Mouse (Mus musculus) adipocyte (in vitro differentiated cells): ENCODE data around the gene Cox7a2.

Source experiments
- DNase-seq: peaks from one replicate; pipeline ENCODE4 v3.0.0-alpha.2; 2016; ENCODE audit warnings: low spot score

Gene Cox7a2

DNA sequence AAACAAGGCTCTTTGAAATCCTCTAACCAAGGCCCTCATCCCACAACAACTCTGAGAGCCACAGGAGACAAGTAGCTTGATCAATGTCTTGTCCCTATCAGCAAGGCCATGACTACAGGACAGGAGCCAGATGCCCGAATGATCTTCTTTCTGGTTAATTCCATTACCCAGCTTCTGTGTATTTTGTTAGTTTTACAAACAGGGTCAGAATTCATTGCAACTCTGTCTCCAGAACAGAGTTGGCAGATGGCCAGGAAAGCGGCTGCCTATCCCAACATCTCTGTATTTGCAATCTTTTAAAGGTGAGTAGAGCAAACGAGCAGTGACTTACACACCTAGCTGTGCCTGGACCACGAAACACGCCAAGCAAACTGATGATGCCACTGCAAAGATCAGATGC is 29.4 kb downstream of the Cox7a2 start:
- DNase-seq: no peak

DNA sequence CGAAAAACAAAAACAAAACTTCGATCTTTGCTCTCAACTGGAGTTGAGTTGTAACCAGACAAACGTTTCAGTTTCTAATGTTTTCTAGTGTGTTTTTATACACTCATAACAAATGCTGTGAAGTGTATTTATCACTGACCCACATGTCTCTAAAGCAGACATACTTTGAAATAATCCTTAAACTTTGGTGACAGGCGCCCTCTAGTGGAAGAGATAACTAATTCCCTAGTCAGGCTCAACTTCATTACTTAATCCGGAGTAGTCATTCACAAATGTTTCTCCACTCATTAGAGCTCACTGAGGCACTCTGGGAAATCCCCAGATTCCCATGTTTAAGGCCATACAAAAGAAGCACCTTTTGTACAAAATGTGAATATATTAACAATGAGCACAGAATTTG is 36.6 kb downstream of the Cox7a2 start:
- DNase-seq: peak; percentile 74

DNA sequence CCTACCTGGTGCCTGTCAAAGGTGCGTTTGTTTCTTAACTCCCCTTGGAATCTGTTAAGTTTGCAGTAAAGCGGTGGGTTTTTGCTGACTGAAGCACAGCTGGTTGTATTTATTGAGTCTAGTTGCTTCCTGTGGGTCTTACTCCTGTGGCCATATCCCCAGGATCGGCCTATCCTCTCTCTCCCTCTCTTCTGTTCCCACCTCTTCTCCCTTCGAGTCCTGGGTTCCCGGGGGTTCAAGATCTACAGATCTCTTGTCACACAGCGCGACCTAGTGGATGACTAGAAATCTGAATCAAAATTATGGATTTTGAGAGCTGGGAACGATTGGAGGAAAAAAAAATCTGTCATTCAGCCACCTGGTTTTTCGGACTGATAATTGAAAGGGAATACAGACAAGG is 38.6 kb downstream of the Cox7a2 start:
- peak; percentile 59 for DNase-seq

- no peak for DNase-seq
These were observed 39.5 kb downstream of the Cox7a2 start for GRCm38 (mm10) chr9:79720143-79720542.

DNA sequence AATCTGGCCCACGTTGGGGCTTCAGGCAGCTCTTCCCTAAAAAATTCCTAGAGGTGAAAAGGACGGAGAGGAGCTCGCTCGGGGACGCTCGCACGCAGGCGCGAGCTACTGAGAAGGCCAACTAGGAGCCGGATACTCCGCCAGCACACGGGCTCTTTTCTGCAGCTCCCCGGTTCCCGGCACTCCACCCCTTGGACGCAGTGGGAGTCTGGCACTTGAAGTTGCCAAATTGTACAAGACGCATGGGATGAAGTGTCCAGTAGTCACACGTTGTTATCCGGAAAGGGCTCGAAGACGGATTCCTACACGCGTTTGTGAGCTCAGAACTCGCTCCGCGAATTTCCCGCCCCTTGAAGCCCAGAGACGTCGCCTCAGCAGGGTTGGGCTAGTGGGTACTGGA is 40.2 kb downstream of the Cox7a2 start:
- DNase-seq: no peak

- peak; percentile 15 for DNase-seq
These were observed 41.0 kb downstream of the Cox7a2 start, which contains the start of gene Col12a1 for GRCm38 (mm10) chr9:79718481-79719370. TSS of gene Col12a1 (minus strand) at chr9:79718831.

DNA sequence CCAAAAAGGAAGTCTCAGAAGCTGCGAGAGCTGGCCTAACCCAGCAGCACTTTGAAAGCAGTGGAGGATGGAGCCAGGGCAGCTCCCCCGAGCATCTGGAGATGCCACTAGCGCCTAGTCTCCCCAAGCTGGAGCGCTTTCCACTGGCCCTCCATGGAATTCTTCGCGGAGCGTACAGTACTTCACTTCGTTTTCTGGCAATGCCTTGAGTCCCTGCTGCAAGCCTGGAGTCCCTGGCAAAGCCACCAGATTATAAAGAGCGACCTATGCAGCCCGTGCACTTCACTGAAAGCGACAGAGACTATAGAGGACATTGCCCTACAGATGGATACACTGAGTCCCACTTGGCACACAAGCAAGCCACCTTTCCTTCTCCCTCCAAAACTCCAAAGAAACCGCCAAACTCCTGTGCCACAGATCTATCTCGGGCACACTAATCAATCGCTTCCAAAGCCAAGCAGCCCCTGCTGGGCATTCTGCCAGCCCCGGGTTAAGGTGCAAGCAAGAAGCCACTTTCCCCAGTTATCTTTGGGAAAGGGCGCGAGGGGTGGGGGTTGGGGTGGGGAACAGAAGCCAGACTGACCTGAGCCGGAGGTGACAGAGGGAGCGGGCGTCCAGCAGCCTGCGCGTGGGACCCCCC is 41.7 kb downstream of the Cox7a2 start:
- no peak for DNase-seq

DNA sequence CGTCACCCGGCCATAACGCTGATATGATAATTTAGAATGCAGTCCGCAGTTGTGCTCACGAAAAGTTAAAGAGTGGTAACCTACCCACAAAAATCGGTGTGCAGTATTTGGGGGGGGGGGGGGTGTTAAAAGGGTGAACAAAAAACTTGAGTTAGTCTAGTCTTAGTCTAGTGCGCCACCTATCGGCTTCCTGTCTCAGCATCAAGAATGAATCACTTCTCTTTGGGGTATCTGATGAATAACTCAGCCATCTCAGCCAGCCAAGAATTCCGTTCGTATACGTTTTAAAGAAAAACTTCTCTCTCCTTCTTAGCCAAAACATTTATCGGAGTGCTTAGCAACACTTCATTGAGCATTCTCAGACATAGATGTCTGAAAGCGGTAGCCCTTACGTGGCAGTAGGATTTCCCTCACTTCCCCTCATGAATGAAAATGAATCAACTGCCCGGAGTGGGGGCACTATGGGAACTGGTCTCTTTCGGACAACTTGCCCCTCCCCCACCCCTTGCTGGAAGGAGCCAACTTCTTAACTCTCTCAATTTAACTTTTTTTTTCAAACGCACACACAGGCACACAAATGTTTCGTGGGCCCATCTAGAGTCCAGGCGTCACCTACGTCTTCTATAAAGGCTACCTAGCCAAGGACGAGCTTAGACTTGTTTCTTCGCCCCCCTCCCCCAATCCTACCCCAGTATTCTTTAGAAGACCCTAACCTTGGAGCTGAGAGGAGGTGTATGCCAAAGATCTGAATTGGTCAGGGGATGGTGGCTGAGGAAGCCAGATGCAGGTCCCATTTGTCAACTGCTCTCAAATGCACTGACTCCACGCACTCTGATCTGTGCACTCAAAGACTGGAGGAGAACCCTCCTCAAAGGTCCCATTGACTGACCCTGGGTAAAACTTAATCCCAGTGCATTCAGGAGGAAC is 42.5 kb downstream of the Cox7a2 start:
- DNase-seq: peak; percentile 84

GRCm38 (mm10) chr9:79716496-79716895 is 43.2 kb downstream of the Cox7a2 start:
- DNase-seq: peak; percentile 64

DNA sequence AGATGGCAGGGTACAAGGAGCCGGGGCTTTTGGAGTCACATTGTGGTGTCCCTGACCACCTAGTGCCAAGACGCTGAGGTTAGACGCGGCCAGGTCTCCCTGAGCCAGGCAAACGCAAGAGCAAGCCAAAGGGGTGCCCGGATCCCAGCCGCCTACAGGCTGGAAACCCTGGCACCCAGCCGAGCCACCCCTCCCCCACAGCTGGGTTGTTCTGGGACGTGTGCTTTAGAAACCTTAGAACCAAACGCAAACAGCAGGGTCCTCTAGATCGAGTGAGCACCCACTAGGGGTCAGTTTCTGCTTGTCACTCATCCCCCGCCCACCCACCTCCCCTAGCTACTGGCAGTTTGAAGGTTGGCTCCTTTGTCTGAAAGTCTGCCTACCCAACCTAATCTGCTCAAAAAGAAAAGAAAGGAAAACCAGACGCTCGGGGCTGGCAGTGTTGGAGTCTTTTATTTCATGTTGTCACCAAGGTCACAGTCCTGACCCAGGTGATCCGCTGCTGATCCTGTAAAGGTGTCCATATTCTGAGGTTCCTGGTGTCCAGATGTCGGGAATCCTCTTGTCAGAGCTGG is 45.1 kb downstream of the Cox7a2 start:
- DNase-seq: no peak
